ENCODE assay signal across 8 mouse cellular contexts in the genomic region with DNA sequence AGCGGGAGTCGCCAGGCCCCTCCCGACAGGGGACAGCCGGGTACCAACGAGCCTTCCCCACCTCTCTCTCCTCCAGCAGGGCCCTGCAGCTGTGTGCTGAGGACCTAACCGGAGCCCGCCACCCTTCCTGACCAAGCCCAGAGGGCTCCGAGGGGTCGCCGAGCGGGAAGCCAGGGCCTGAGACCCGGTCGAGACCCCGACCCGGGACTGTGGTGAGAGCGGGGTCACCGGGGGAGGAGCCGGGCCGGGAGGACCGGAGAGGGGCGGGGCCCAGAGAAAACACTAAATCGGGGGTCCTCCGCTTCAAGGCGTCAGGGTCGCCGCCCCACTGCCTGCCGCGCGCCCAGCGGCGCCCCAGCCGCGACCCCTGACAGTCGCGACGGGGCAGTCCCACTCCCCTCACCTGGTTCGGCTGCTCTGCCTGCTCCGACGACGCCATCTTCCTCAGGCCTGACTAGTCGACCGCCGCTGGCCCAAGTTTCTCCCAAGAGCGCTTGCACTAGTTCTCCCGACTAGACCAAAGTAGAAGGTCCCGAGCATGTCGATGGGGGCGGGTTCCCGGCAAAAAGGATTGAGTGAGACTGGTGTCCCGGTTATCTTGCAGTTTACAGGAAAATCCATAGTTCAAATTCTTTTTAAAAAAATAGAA. TPM values are rescaled to one million over a fixed set of nuclear protein-coding genes. Genes with fewer than 3 reads are reported as not detected.
DNase-seq lines count a peak whose midpoint lies in the region; ATAC-seq and TF ChIP-seq lines count a peak whose summit lies in the region.

Gene Pex14 (minus strand): TSS at position 508 of the 649 bp plus-strand sequence.

- H3K36me3 ChIP-seq in E14TG2a.4 (ENCODE audit: insufficient read depth, low read length): no peaks in the 10 kb centered on the region
- H3K36me3 ChIP-seq in forebrain, embryonic 13.5 days (ENCODE audit: poor library complexity, severe bottlenecking): no peaks in the 10 kb centered on the region
- H3K36me3 ChIP-seq in liver, postnatal 0 days (replicated peaks; ENCODE audit: insufficient read depth, low read length): no peaks in the 10 kb centered on the region
- H3K36me3 ChIP-seq in neural tube, embryonic 14.5 days (ENCODE audit: control insufficient read depth, insufficient read depth, low read length): no peaks in the 10 kb centered on the region

- TF ChIP-seq CTCF in E14TG2a.4 (conservative IDR thresholded peaks at IDR 0.05; ENCODE audit: low read length): no peak
- no peak for TF ChIP-seq CTCF in liver, postnatal 0 days (IDR thresholded peaks at IDR 0.05; ENCODE audit: low read depth)

- H3K4me2 ChIP-seq in forebrain, embryonic 13.5 days: peak within 1 kb of the TSS; percentile 96
- H3K4me2 ChIP-seq in liver, postnatal 0 days (ENCODE audit: low read depth, low read length): peak within 1 kb of the TSS; percentile 86
- peak within 1 kb of the TSS; percentile 94 for H3K4me2 ChIP-seq in neural tube, embryonic 14.5 days (ENCODE audit: low read depth, low read length)

- peak; percentile 84 for DNase-seq in c-Kit-positive CD71-positive TER-119-positive erythroid progenitor cells, embryonic 14.5 days (ENCODE audit: low spot score)
- DNase-seq in heart, postnatal 10 days: peak; percentile 94
- peak; percentile 70 for DNase-seq in large intestine, adult 2 months (ENCODE audit: low read depth, low spot score)
- DNase-seq in liver, postnatal 0 days: peak; percentile 90
- peak; percentile 95 for DNase-seq in testis, postnatal 10 days (ENCODE audit: low spot score)

- TF ChIP-seq EP300 in liver, postnatal 0 days (IDR thresholded peaks at IDR 0.05; ENCODE audit: low read depth): no peak

- peaks cover 30% of the 10 kb centered on the region for H3K4me1 ChIP-seq in E14TG2a.4 (replicated peaks; ENCODE audit: low read depth, low read length)
- peaks cover 17% of the 10 kb centered on the region for H3K4me1 ChIP-seq in forebrain, embryonic 13.5 days
- peaks cover 14% of the 10 kb centered on the region for H3K4me1 ChIP-seq in liver, postnatal 0 days (ENCODE audit: insufficient read depth)
- peaks cover 10% of the 10 kb centered on the region for H3K4me1 ChIP-seq in neural tube, embryonic 14.5 days (ENCODE audit: control insufficient read depth, insufficient read depth, low read length)

- H3K27me3 ChIP-seq in E14TG2a.4 (ENCODE audit: insufficient read depth, low read length): no peaks in the 10 kb centered on the region
- H3K27me3 ChIP-seq in forebrain, embryonic 13.5 days: no peaks in the 10 kb centered on the region
- no peaks in the 10 kb centered on the region for H3K27me3 ChIP-seq in liver, postnatal 0 days (ENCODE audit: insufficient read depth, low read length)
- H3K27me3 ChIP-seq in neural tube, embryonic 14.5 days (ENCODE audit: control insufficient read depth, insufficient read depth, low read length): no peaks in the 10 kb centered on the region

- H3K9ac ChIP-seq in forebrain, embryonic 13.5 days: peak within 1 kb of the TSS; percentile 94
- H3K9ac ChIP-seq in liver, postnatal 0 days (replicated peaks): peak within 1 kb of the TSS; percentile 92
- peak within 1 kb of the TSS; percentile 82 for H3K9ac ChIP-seq in neural tube, embryonic 14.5 days (replicated peaks; ENCODE audit: low read depth, low read length)

- intact Hi-C loops in heart, postnatal 10 days (cut with DNase I): loop anchor here (5.0 kb wide), 1 partner anchor 988 kb away; the partner anchor contains the start of gene Gpr157

- no peaks in the 10 kb centered on the region for H3K9me3 ChIP-seq in E14TG2a.4 (ENCODE audit: low read length)
- H3K9me3 ChIP-seq in forebrain, embryonic 13.5 days (replicated peaks): no peaks in the 10 kb centered on the region
- H3K9me3 ChIP-seq in liver, postnatal 0 days (ENCODE audit: low read length): no peaks in the 10 kb centered on the region
- H3K9me3 ChIP-seq in neural tube, embryonic 14.5 days (ENCODE audit: control insufficient read depth, low read length): no peaks in the 10 kb centered on the region

- peak; percentile 83 for ATAC-seq in forebrain, embryonic 13.5 days
- peak; percentile 70 for ATAC-seq in liver, postnatal 0 days
- ATAC-seq in neural tube, embryonic 14.5 days (ENCODE audit: low read depth): peak; percentile 63

- peak within 1 kb of the TSS; percentile 100 for H3K4me3 ChIP-seq in E14TG2a.4 (replicated peaks; ENCODE audit: low read length)
- peak within 1 kb of the TSS; percentile 99 for H3K4me3 ChIP-seq in forebrain, embryonic 13.5 days
- H3K4me3 ChIP-seq in liver, postnatal 0 days (ENCODE audit: low read depth, low read length): peak within 1 kb of the TSS; percentile 95
- peak within 1 kb of the TSS; percentile 98 for H3K4me3 ChIP-seq in neural tube, embryonic 14.5 days (ENCODE audit: low read depth, low read length)

- under 1% methylated on average over 50 of the region's 50 CpGs for WGBS in forebrain, embryonic 13.5 days
- WGBS in large intestine, adult 2 months: under 1% methylated on average over 50 of the region's 50 CpGs
- WGBS in liver, postnatal 0 days (ENCODE audit: insufficient replicate concordance): 0% methylated on average over 47 of the region's 50 CpGs
- WGBS in neural tube, embryonic 14.5 days: under 1% methylated on average over 41 of the region's 50 CpGs

- H3K27ac ChIP-seq in forebrain, embryonic 13.5 days: no peak within 1 kb of the TSS
- H3K27ac ChIP-seq in liver, postnatal 0 days (ENCODE audit: low read depth): peak within 1 kb of the TSS; percentile 82
- no peak within 1 kb of the TSS for H3K27ac ChIP-seq in neural tube, embryonic 14.5 days (ENCODE audit: low read depth, low read length)

RNA-seq across cellular contexts. Expression of gene Pex14, which starts in this region (rescaled TPM):
- 46.1 and 47.8 TPM in 2 replicates for polyA plus RNA-seq in forebrain, embryonic 13.5 days (2015; fragmentation: Nextera tagmentation; extraction: Ambion mirVana)
- 10 to 100 TPM; 26.5 to 27.2 TPM for total RNA-seq in heart, postnatal 10 days (2021)
- polyA plus RNA-seq in large intestine, adult 2 months (2012; rRNA removed): 27.1 and 32.5 TPM in 2 replicates
- polyA plus RNA-seq in liver, postnatal 0 days (2015; fragmentation: Nextera tagmentation; extraction: Ambion mirVana): 47.5 and 53.6 TPM in 2 replicates
- polyA plus RNA-seq in neural tube, embryonic 14.5 days (2014; fragmentation: Nextera tagmentation; extraction: Ambion mirVana): 40.9 and 44.4 TPM in 2 replicates
